Mouse (Mus musculus) C2C12 (cell line): ENCODE measurements at regions not wholly inside any gene's neighbourhood (a gene's known extent, or its start where the extent isn't known, plus 50 kb on each side); places are given as distances from the start of the nearest gene placed in this dataset.
"Not testable (repeated sequence)": the region's sequence is repeated elsewhere in the genome, so short reads cannot be mapped to it uniquely, and the experiment has no call there.

ENCODE experiments used
- H3K27me3 ChIP-seq: one replicate; pipeline ENCODE4 v1.6.1; 2011; ENCODE audit not compliant: control insufficient read depth, insufficient read depth, insufficient read length
- H3K36me3 ChIP-seq: one replicate; pipeline ENCODE4 v1.6.1; 2011; ENCODE audit not compliant: control insufficient read depth, insufficient read depth
- H3K4me3 ChIP-seq: one replicate; pipeline ENCODE4 v1.5.1; 2011; ENCODE audit warnings: mild to moderate bottlenecking, control low read depth; ENCODE audit not compliant: poor library complexity, insufficient read depth, severe bottlenecking
- H3K79me2 ChIP-seq: one replicate; pipeline ENCODE4 v1.6.1; 2011; ENCODE audit not compliant: control insufficient read depth, insufficient read depth
- H3K79me3 ChIP-seq: one replicate; pipeline ENCODE4 v1.6.1; 2011; ENCODE audit warnings: low read depth, control low read depth
- H3ac ChIP-seq: one replicate; pipeline ENCODE3; 2011; ENCODE audit warnings: low read depth; ENCODE audit not compliant: control insufficient read depth, insufficient read length
- CEBPB ChIP-seq: IDR thresholded peaks from one replicate; pipeline ENCODE4 v1.6.1; 2011; ENCODE audit warnings: low read depth, mild to moderate bottlenecking, control low read depth, moderate library complexity
- CTCF ChIP-seq: IDR thresholded peaks from one replicate; pipeline ENCODE4 v1.5.1; 2011; ENCODE audit not compliant: control insufficient read depth, insufficient read depth, insufficient read length
- FOSL1 ChIP-seq: IDR thresholded peaks from one replicate; pipeline ENCODE4 v1.8.0; 2011; ENCODE audit warnings: mild to moderate bottlenecking, low read length; ENCODE audit not compliant: poor library complexity, insufficient read depth, severe bottlenecking
- MAX ChIP-seq: IDR thresholded peaks from one replicate; pipeline ENCODE4 v1.6.1; 2011; ENCODE audit warnings: mild to moderate bottlenecking, control low read depth
- MYOD1 ChIP-seq: IDR thresholded peaks from one replicate; pipeline ENCODE4 v1.6.1; 2011; ENCODE audit warnings: low read depth; ENCODE audit not compliant: control insufficient read depth, insufficient read length
- MYOG ChIP-seq: IDR thresholded peaks from one replicate; pipeline ENCODE4 v1.6.1; 2011; ENCODE audit not compliant: control insufficient read depth, insufficient read length; ENCODE audit errors: extremely low read depth
- USF1 ChIP-seq: IDR thresholded peaks from one replicate; pipeline ENCODE4 v1.6.1; 2011; ENCODE audit warnings: low read depth, mild to moderate bottlenecking, control low read depth, moderate library complexity

DNA sequence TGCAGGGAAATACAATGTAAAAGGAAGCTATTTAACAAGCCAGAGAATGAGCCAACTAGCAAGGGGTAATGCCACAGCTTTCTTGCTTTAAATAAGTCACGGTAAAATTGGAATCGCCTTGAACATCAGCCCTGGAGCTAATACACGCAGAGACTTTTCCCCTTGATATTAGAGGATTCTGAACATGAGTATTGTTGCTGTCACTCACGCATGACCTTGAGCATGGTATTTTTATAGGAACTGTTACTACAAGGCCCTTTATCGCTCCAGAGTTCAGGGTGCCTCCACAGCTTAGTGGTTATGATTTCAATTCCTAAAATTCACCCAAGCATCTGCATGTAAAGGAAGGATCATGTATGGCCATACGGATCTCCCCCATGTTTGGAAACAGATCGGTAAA lies 161.7 kb downstream of the Vegfc start:
- not testable (repeated sequence) for H3ac ChIP-seq, H3K79me2 ChIP-seq, H3K4me3 ChIP-seq, H3K36me3 ChIP-seq, H3K27me3 ChIP-seq, H3K79me3 ChIP-seq

- no peak overlapping the region for H3K4me3 ChIP-seq
- no peaks in the 10 kb centered on the region for H3K79me2 ChIP-seq
- no peaks in the 10 kb centered on the region for H3K36me3 ChIP-seq
- no peak overlapping the region for H3ac ChIP-seq
- TF ChIP-seq MAX, result no peak
- TF ChIP-seq USF1, result no peak
- no peak for TF ChIP-seq MYOG
- no peak for TF ChIP-seq CTCF
- TF ChIP-seq CEBPB, result no peak
- TF ChIP-seq MYOD1, result no peak
- TF ChIP-seq FOSL1, result no peak
- H3K27me3 ChIP-seq, result no peaks in the 10 kb centered on the region
- H3K79me3 ChIP-seq, result no peaks in the 10 kb centered on the region
These were observed 178.0 kb downstream of the Vegfc start for GRCm38 (mm10) chr8:54255434-54255833.

- TF ChIP-seq CEBPB, result no peak
- TF ChIP-seq CTCF, result no peak
- no peak for TF ChIP-seq USF1
- no peak for TF ChIP-seq FOSL1
- TF ChIP-seq MYOD1, result no peak
- TF ChIP-seq MAX, result no peak
- no peak for TF ChIP-seq MYOG
- Histone ChIP-seq H3K4me3 (no peak overlapping the region), H3K36me3 (no peaks in the 10 kb centered on the region), H3K27me3 (no peaks in the 10 kb centered on the region), H3ac (no peak overlapping the region), H3K79me2 (no peaks in the 10 kb centered on the region), H3K79me3 (no peaks in the 10 kb centered on the region)
These were observed 192.7 kb downstream of the Vegfc start for GRCm38 (mm10) chr8:54270110-54270509.

DNA sequence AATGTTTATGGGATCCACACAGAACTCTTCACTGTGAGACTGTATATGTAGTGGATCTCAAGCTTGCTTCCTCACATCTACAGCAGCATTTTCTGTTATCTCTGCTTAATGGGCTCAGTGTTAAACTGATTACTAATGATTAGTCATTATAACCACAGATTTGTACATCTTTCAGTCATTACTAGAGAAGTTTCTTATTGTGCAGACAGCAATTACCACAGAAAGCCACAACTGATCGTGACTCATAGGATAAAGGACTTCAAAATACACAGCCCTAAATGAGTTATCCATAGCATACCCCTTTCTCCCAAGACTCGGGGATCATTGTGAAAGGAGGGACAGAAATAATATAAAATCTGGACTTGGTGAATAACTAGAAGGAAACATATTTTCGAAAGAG lies 195.7 kb downstream of the Vegfc start:
- no peaks in the 10 kb centered on the region for H3K27me3 ChIP-seq
- no peaks in the 10 kb centered on the region for H3K36me3 ChIP-seq
- TF ChIP-seq MYOD1 (peak; percentile 11), CEBPB (peak; percentile 68), CTCF (no peak), USF1 (no peak), MAX (no peak), MYOG (no peak), FOSL1 (peak; percentile 96)
- H3K4me3 ChIP-seq, result no peak overlapping the region
- H3K79me2 ChIP-seq, result no peaks in the 10 kb centered on the region
- no peaks in the 10 kb centered on the region for H3K79me3 ChIP-seq
- no peak overlapping the region for H3ac ChIP-seq

DNA sequence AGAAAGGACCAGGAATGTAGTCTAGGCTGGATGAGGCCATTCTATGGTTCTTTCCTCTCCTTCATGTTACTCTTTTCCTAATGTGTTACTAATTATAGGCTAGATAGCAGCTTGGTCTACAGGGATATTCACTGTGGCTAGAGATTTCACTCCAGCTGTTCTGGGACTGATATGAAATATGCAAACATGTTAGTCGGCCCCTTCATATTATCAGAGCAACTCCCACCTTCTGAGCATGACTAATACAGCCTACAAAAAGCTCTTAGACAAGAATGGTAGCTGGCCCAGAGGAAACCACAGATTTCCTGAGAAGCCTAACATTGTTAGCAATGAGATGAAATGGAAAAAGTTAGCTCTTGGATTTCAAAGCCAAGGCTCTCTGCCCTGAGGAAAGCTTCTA lies 198.1 kb downstream of the Vegfc start:
- Histone ChIP-seq H3ac (no peak overlapping the region), H3K79me3 (no peaks in the 10 kb centered on the region), H3K27me3 (no peaks in the 10 kb centered on the region), H3K36me3 (no peaks in the 10 kb centered on the region), H3K4me3 (no peak overlapping the region), H3K79me2 (no peaks in the 10 kb centered on the region)
- no peak for TF ChIP-seq MYOG
- TF ChIP-seq MYOD1, result peak; percentile 86
- TF ChIP-seq FOSL1, result peak; percentile 37
